Mouse (Mus musculus): Measurements from ENCODE around the gene Ppp1r26.
A peak's percentile ranks its signal among the peaks of the same experiment; 100 is the strongest.

Gene Ppp1r26

GRCm38 (mm10) chr2:28446515-28447314 is at the start of gene Ppp1r26:
Gene Ppp1r26 (plus strand): TSS chr2:28446800.
- DNase-seq (ENCODE audit: low spot score in 2 of 2): peak in 1 of 2 experiments; percentile 26

DNA sequence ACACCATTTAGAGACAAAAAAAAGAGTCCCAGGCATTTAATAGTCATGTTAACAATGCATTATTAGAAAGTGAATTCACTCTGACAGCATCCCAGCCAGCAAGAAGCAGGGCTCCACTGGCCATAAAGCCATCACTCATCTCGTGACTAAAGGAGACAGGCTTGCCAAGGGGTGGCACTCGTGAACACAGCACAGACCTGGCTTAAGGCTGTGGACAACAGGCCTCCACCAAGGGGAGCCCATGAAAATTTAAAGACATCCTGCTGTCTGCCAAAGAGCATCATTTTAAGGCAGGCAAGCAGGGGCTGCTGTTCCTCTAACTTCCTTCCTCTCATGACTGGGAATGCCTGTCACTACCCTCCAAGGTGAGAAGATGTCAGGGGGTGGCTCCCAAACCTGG is 49.7 kb upstream of the Ppp1r26 start:
- no peak for DNase-seq (ENCODE audit: low spot score in 2 of 2)

GRCm38 (mm10) chr2:28397417-28398119 is 49.0 kb upstream of the Ppp1r26 start:
- DNase-seq (ENCODE audit: low spot score in 2 of 2): no peak

GRCm38 (mm10) chr2:28401647-28402046 is 45.0 kb upstream of the Ppp1r26 start:
- no peak for DNase-seq (ENCODE audit: low spot score in 2 of 2)

- DNase-seq (ENCODE audit: low spot score in 2 of 2): no peak
These were observed 44.5 kb upstream of the Ppp1r26 start for GRCm38 (mm10) chr2:28402128-28402527.

DNA sequence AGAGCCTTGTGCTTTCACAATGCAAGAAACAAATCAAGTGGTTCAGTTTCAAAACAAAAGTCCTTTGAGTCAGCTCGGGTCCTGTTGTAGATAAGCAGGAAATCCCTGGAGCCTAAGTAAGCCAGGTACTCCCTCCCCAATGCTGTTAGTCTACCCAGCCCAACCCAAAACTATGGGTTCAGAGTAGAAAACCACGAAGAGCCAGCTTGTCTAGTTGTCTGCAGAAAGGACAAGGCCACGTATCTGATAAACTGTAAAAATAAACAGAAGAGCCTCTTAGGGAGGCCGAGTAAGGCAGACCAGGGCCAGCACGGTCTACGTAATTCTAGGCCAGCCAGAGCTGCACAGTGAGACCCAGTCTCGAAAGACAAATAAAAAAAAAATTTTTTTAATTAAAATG is 38.8 kb upstream of the Ppp1r26 start:
- no peak for DNase-seq (ENCODE audit: low spot score in 2 of 2)

DNA sequence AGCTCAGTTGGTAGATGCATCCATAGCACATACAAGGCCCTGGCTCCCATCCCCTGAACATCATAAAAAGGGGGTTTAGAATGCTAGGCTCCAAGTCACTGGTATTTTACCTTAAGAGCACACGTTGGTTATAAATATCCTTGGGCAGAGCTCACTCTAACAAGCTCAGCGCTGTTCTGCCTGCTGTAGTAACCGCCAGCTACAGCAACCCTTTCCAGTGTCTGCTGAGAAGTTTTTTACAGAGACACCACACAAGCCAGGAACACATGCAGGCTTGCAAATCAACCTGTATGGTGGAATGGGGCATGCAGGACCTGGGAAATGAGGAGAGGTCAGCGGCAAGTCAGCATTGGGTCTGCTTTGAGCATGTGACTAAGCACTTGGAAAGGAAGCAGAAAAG is 37.5 kb upstream of the Ppp1r26 start:
- DNase-seq (ENCODE audit: low spot score in 2 of 2): no peak

GRCm38 (mm10) chr2:28409566-28409965 is 37.0 kb upstream of the Ppp1r26 start:
- DNase-seq (ENCODE audit: low spot score in 2 of 2): no peak

GRCm38 (mm10) chr2:28412936-28413335 is 33.7 kb upstream of the Ppp1r26 start:
- peak; percentile 57 to 75 for DNase-seq (ENCODE audit: low spot score in 2 of 2)

GRCm38 (mm10) chr2:28414116-28414756 is 32.4 kb upstream of the Ppp1r26 start:
- no peak for DNase-seq (ENCODE audit: low spot score in 2 of 2)

GRCm38 (mm10) chr2:28414757-28415137 is 31.9 kb upstream of the Ppp1r26 start:
- no peak for DNase-seq (ENCODE audit: low spot score in 2 of 2)

GRCm38 (mm10) chr2:28415387-28416024 is 31.1 kb upstream of the Ppp1r26 start:
- peak in 1 of 2 experiments; percentile 34 for DNase-seq (ENCODE audit: low spot score in 2 of 2)

DNA sequence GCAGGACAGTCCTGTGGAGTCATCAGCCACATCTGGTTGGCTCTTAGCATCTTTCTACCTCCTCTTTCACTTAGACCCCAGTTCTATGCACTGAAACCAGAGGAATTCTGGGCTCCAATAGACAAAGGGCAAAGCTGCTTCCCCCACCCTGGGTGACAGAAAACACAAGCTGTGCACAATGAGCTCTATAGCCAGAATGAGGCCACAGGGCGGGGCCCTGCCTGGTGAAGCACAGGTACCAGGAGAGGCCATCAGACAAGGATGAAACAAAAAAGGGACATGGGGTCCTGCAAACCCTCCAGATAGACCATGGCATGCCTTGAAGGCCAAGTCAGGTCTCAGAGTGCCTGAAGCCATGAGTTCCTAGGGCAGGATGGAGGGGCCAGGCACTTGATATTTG is 30.1 kb upstream of the Ppp1r26 start:
- no peak for DNase-seq (ENCODE audit: low spot score in 2 of 2)

- peak; percentile 88 to 89 for DNase-seq (ENCODE audit: low spot score in 2 of 2)
These were observed 28.6 kb upstream of the Ppp1r26 start for GRCm38 (mm10) chr2:28418034-28418433.

DNA sequence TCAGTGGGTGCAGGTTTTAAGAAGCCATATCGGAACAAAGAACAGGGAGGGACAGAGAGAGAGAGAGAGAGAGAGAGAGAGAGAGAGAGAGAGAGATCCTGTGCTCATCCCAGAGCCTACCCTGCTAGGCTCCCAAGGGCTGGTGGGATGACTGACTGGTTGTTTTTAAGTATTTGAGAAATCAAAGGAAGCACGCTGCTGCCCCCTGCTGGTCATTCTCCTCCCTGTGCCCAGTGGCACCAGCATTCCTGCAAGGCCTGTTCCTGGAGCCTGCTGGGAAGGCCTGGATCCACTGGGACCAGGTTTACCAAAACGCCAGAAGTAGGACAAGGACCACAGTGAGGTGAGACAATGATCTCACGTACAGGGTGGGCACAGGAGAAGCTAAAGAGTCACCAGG is 26.7 kb upstream of the Ppp1r26 start:
- DNase-seq (ENCODE audit: low spot score in 2 of 2): peak; percentile 96 to 99

GRCm38 (mm10) chr2:28423167-28423566 is 23.4 kb upstream of the Ppp1r26 start:
- DNase-seq (ENCODE audit: low spot score in 2 of 2): no peak

DNA sequence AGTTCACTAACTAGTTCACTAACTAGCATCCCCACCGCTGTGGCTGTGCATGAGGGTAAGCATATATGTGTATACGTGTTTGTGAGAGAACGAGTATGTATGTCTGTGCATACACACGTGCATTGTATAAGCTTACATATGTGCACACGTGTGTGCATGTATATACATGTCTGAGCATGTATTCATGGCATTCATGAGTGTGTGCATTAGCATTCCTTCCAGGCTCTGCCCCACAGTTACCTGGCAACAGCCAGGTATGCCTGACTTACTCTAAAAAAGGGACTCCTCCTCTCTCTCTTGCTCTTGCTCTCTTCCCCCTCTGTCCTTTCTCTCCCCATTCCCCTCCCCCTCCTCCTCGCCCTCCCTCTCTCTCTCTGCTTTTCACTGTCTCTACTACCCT is 19.4 kb upstream of the Ppp1r26 start:
- DNase-seq (ENCODE audit: low spot score in 2 of 2): no peak

GRCm38 (mm10) chr2:28430846-28431245 is 15.8 kb upstream of the Ppp1r26 start:
- DNase-seq (ENCODE audit: low spot score in 2 of 2): no peak

- no peak for DNase-seq (ENCODE audit: low spot score in 2 of 2)
These were observed 13.8 kb upstream of the Ppp1r26 start for GRCm38 (mm10) chr2:28432811-28433210.

DNA sequence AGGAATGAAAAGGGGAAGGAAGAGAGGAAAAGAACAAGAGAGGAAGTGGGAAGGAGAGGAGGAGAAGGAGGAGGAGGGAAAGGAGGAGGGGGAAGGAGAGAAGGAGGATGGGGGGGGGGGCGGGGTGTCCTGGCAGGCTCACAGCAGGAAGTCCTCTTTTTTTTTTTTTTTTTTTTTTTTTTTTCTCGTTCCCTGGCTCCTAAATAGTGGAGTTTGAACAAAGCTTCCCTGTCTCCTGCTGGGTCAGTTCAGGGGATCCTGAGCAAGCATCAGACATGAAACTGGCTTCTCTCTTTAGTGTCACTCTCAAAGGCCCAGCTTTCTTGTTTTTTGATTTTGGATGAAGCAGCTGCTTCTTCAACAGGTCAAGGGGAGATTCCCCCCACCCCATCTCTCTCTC is 13.1 kb upstream of the Ppp1r26 start:
- no peak for DNase-seq (ENCODE audit: low spot score in 2 of 2)

- DNase-seq (ENCODE audit: low spot score in 2 of 2): no peak
These were observed 11.2 kb upstream of the Ppp1r26 start for GRCm38 (mm10) chr2:28435401-28435800.

DNA sequence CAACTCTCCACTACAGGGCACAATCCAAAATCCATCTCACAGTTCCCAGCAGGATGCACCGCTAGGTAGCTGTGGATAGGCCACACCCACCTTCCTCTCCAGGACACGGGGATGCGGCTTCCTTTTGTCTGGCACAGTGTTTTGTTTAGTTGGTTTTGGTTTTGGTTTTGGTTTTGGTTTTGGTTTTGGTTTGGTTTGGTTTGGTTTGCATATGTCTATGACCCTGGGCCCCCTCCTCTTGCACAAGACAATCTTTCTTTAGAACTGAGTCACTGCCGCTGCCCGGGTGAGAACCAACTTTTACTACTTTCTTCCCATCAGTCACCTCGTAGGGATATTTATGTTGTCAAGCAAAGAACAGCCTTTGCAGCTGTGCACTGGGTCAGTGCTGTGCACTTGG is 5.8 kb upstream of the Ppp1r26 start:
- no peak for DNase-seq (ENCODE audit: low spot score in 2 of 2)

Measured in frontal cortex, postnatal 25 days (tissue).